Mouse (Mus musculus) neural tube, embryonic 13.5 days (tissue): ENCODE results near the gene Fzd5. TPM values are rescaled to one million over a fixed set of nuclear protein-coding genes. Genes with fewer than 3 reads are reported as not detected.

Experiments
- ATAC-seq: fragments of 200-750 bp; cut with Nextera tagmentation; 2 replicates; pipeline ENCODE4 v1.8.0; 2017; ENCODE audit warnings: low read depth, mild to moderate bottlenecking, moderate TSS enrichment, moderate library complexity
- H3K27ac ChIP-seq: fragments of 300-500 bp; sonication (generic); replicated peaks from 2 replicates; pipeline ENCODE4 v1.5.1; 2015; ENCODE audit warnings: moderate library complexity, mild to moderate bottlenecking, inconsistent platforms
- H3K27me3 ChIP-seq: fragments of 300-500 bp; sonication (generic); 2 replicates; pipeline ENCODE4 v1.6.1; 2015; ENCODE audit warnings: mild to moderate bottlenecking, inconsistent platforms
- H3K36me3 ChIP-seq: fragments of 300-500 bp; sonication (generic); 2 replicates; pipeline ENCODE4 v1.6.1; 2015; ENCODE audit warnings: mild to moderate bottlenecking, inconsistent platforms
- H3K4me1 ChIP-seq: fragments of 300-500 bp; sonication (generic); replicated peaks from 2 replicates; pipeline ENCODE4 v1.6.1; 2015; ENCODE audit warnings: inconsistent platforms
- H3K4me2 ChIP-seq: fragments of 300-500 bp; sonication (generic); 2 replicates; pipeline ENCODE4 v1.6.1; 2015; ENCODE audit warnings: inconsistent platforms, mild to moderate bottlenecking, moderate library complexity
- H3K4me3 ChIP-seq: fragments of 300-500 bp; sonication (generic); 2 replicates; pipeline ENCODE4 v1.5.1; 2015; ENCODE audit warnings: mild to moderate bottlenecking, inconsistent platforms
- H3K9ac ChIP-seq: fragments of 300-500 bp; sonication (generic); 2 replicates; pipeline ENCODE4 v1.6.1; 2015; ENCODE audit warnings: moderate library complexity, mild to moderate bottlenecking, inconsistent platforms
- H3K9me3 ChIP-seq: fragments of 300-500 bp; sonication (generic); 2 replicates; pipeline ENCODE4 v1.6.1; 2016; ENCODE audit warnings: inconsistent platforms
- WGBS: fragments of 180-500 bp; shearing (Covaris S2); methylation state at CpG from one replicate; pipeline ENCODE4 v1.1.7; 2015; 5-methylcytosine and 5-hydroxymethylcytosine counted together
- polyA plus RNA-seq: library from polyadenylated mRNA; unstranded; fragments of >200 nt; fragmentation: Nextera tagmentation; extraction: Ambion mirVana; gene quantifications from 2 replicates; pipeline ENCODE4 v1.2.1, GENCODE M21; 2015

Gene Fzd5
- polyA plus RNA-seq, 1 experiment from 2014 or later = 0.20 TPM

DNA sequence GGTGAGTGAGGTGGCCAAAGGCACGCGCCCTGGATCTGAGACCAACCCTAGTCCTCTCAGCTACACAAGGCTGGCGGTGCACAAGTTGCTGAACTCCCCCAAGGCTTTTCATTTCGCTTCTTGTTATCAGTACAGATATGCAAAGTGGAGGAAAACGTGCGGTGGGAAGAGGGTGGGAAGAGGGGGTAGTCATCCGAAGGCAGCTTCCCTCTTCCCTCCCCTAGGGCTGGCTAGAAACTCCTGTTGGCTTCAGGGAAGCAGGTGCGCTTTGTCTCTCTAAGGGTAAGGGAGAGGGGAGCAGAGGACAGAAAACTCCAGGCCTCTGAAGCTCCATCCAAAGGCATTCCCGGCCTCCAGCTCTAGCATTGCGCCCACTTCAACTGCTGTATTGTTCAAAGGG, 5.4 kb downstream of the Fzd5 start:
- Histone ChIP-seq H3K27me3 (peaks cover 64% of the 10 kb centered on the region), H3K4me1 (peaks cover 32% of the 10 kb centered on the region), H3K4me2 (no peak overlapping the region), H3K27ac (no peak overlapping the region), H3K4me3 (no peak overlapping the region), H3K9me3 (no peaks in the 10 kb centered on the region), H3K36me3 (no peaks in the 10 kb centered on the region), H3K9ac (no peak overlapping the region)
- 39% methylated on average over 10 of the region's 10 CpGs for WGBS
- no peak for ATAC-seq

DNA sequence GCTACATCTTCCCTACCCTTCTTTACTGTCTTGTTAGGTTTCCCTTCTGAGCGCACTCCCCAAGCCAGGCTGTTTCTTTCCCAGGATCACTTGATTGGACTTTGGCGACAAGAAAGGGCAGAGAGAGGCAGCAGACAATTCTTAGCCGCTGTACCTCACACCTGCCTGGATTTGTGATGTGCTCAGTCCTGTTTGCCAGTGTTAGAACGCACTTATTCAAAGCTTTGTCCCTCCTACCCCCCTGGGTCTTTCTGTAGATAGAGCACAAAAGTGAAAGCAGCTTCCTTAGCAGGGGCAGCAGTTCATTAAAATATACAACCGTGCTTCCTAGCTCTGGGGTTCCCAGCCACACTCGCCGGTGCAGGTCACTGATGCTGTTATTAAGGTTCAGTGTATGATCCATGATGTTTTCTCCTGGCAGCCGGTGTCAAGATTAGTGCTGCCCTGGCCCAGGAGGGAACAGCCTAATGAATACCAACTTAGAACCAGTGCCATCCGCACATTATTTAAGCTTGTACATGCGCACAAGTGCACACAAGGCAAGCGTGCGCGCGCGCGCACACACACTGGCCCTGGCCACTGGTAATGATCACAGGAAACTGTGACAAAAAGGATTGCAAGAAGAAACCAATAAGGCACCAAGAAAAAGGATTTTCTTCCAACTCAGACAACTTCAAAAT, 6.1 kb downstream of the Fzd5 start:
- no peak overlapping the region for H3K9ac ChIP-seq
- WGBS = 65% methylated on average over 16 of the region's 16 CpGs
- no peaks in the 10 kb centered on the region for H3K36me3 ChIP-seq
- no peak overlapping the region for H3K4me3 ChIP-seq
- ATAC-seq = no peak
- 0 out of 2 replicates have a peak overlapping the region, but pooled peaks have one; percentile 6 for H3K4me2 ChIP-seq
- H3K27me3 ChIP-seq = peaks cover 57% of the 10 kb centered on the region
- H3K4me1 ChIP-seq = peaks cover 25% of the 10 kb centered on the region
- H3K27ac ChIP-seq = no peak overlapping the region
- no peaks in the 10 kb centered on the region for H3K9me3 ChIP-seq

GRCm38 (mm10) chr1:64730046-64730445, 7.5 kb downstream of the Fzd5 start:
- 77% methylated on average over 4 of the region's 4 CpGs for WGBS

DNA sequence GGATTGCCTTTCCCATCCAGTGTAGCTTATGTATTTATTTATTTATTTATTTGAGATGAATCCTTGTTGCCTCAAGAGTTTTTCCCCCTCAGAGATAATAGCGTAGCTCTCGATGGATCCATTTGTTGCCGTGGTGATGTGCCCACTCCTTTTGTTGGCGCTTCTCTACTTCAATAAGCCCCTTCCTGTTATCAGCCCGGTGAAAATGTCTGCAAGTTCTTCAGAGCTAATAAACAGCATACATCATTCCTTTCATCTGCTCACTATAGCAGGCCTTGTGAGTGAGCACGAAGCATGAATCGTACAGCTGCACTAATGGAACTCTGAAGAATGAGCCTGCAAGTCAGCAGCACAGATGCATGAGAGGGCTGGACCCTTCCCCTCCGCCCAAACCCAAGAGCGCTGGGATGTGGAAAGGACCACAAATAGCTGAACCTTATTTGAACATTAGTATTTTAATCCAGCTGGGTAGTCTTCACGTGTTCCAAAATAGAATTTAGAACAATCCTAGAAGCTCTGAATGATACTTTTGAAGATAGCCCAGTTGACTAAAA, 16.4 kb downstream of the Fzd5 start:
- WGBS = 49% methylated on average over 10 of the region's 10 CpGs
- Histone ChIP-seq H3K4me2 (no peak overlapping the region), H3K27ac (no peak overlapping the region), H3K36me3 (peaks cover 35% of the 10 kb centered on the region), H3K9me3 (no peaks in the 10 kb centered on the region), H3K4me1 (peaks cover 9% of the 10 kb centered on the region), H3K9ac (no peak overlapping the region), H3K27me3 (no peaks in the 10 kb centered on the region), H3K4me3 (no peak overlapping the region)
- ATAC-seq = no peak; the same call in 1 of the 2 replicates

More at GRCm38 (mm10) chr1:64730046-64730445, 7.5 kb downstream of the Fzd5 start:
- Histone ChIP-seq H3K9me3 (no peaks in the 10 kb centered on the region), H3K9ac (no peak overlapping the region), H3K4me2 (no peak overlapping the region), H3K27ac (no peak overlapping the region), H3K36me3 (peaks cover 3% of the 10 kb centered on the region; the same call in 1 of the 2 replicates), H3K4me3 (no peak overlapping the region), H3K4me1 (peaks cover 13% of the 10 kb centered on the region), H3K27me3 (peaks cover 43% of the 10 kb centered on the region)
- no peak for ATAC-seq

GRCm38 (mm10) chr1:64717504-64717903, 20.0 kb downstream of the Fzd5 start:
- H3K9me3 ChIP-seq = no peaks in the 10 kb centered on the region
- H3K4me3 ChIP-seq = no peak overlapping the region
- no peaks in the 10 kb centered on the region for H3K27me3 ChIP-seq
- H3K36me3 ChIP-seq = peaks cover 39% of the 10 kb centered on the region
- no peak overlapping the region for H3K27ac ChIP-seq
- H3K4me1 ChIP-seq = peaks cover 9% of the 10 kb centered on the region
- H3K4me2 ChIP-seq = no peak overlapping the region
- no peak for ATAC-seq
- H3K9ac ChIP-seq = no peak overlapping the region

DNA sequence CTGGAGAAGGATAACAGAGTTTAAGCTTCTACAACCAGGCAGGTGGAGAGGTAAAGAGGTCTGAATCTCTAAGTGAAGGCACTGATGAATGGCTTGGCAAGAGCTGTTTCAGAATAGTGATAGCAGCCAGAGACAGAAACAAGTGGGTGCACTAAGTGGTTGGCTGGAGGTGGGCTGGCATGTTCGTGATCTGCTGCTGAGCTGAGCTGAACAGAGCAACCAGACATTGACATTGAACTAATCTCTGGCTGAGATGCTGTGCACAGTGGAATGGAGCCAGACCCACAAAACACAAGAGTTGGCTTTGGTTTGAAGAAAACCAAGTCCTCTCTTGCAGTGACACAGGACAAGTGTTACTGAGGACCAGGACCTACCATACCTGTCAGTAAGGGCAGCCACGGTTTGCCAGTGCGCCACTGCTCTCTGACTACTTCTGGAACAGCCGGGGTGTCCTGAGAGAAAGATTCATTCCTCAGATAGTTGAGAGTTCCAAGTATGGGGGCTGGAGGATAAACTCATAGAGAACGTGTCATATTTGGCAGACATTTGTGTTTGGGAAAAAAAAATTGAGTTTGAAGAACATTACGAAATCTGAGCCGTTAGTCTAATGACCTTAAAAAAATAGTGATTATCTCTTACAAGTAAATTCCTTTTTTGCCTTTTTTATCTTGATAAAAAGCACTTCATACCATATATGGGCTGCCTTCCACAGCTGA, 20.8 kb downstream of the Fzd5 start:
- Histone ChIP-seq H3K9ac (no peak overlapping the region), H3K27ac (no peak overlapping the region), H3K4me3 (no peak overlapping the region), H3K27me3 (no peaks in the 10 kb centered on the region), H3K36me3 (peaks cover 33% of the 10 kb centered on the region), H3K4me2 (no peak overlapping the region), H3K4me1 (peaks cover 9% of the 10 kb centered on the region), H3K9me3 (no peaks in the 10 kb centered on the region)
- 93% methylated on average over 7 of the region's 7 CpGs for WGBS
- no peak for ATAC-seq

- H3K4me1 ChIP-seq = no peaks in the 10 kb centered on the region; the same call in 1 of the 2 replicates
- ATAC-seq = no peak
- H3K36me3 ChIP-seq = peaks cover 32% of the 10 kb centered on the region
- H3K4me3 ChIP-seq = no peak overlapping the region
- no peaks in the 10 kb centered on the region for H3K27me3 ChIP-seq
- H3K9ac ChIP-seq = no peak overlapping the region
- H3K27ac ChIP-seq = no peak overlapping the region
- WGBS = 87% methylated on average over 2 of the region's 2 CpGs
- H3K9me3 ChIP-seq = no peaks in the 10 kb centered on the region
- H3K4me2 ChIP-seq = no peak overlapping the region
Measured at GRCm38 (mm10) chr1:64715458-64715857, 22.1 kb downstream of the Fzd5 start.

GRCm38 (mm10) chr1:64712006-64712760, 25.4 kb downstream of the Fzd5 start:
- Histone ChIP-seq H3K27ac (no peak overlapping the region), H3K36me3 (peaks cover 32% of the 10 kb centered on the region), H3K9me3 (no peaks in the 10 kb centered on the region), H3K4me1 (no peaks in the 10 kb centered on the region), H3K4me3 (no peak overlapping the region), H3K27me3 (no peaks in the 10 kb centered on the region), H3K9ac (no peak overlapping the region), H3K4me2 (no peak overlapping the region)
- 85% methylated on average over 14 of the region's 14 CpGs for WGBS
- ATAC-seq = no peak

DNA sequence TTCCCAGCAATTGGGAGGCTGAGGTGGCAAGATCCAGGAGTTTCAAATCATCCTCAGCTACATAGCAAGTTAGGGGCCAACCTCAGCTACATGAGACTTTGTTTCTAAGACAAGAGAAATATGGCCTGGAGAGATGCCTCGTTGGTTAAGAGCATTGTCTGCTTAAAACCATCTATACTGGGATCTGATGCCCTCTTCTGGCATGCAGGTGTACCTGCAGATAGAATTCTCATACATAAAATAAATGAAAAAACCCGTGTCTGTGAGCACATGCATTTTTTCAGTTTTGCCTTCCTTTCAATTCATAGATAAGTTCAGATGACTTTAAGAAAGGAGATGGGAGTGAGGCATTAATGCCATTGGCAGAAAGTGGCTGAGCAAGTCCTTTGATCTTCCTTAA, 27.7 kb downstream of the Fzd5 start:
- no peaks in the 10 kb centered on the region for H3K9me3 ChIP-seq
- peaks cover 21% of the 10 kb centered on the region for H3K36me3 ChIP-seq
- WGBS = 11% methylated on average over 2 of the region's 2 CpGs
- no peaks in the 10 kb centered on the region for H3K4me1 ChIP-seq
- ATAC-seq = no peak
- H3K27me3 ChIP-seq = no peaks in the 10 kb centered on the region
- H3K4me3 ChIP-seq = no peak overlapping the region
- H3K27ac ChIP-seq = no peak overlapping the region
- H3K9ac ChIP-seq = no peak overlapping the region
- H3K4me2 ChIP-seq = no peak overlapping the region

- no peak overlapping the region for H3K27ac ChIP-seq
- WGBS = 92% methylated on average over 2 of the region's 2 CpGs
- H3K9ac ChIP-seq = no peak overlapping the region
- peaks cover 30% of the 10 kb centered on the region for H3K36me3 ChIP-seq
- no peak for ATAC-seq
- H3K4me3 ChIP-seq = no peak overlapping the region
- no peaks in the 10 kb centered on the region for H3K9me3 ChIP-seq
- H3K27me3 ChIP-seq = no peaks in the 10 kb centered on the region
- H3K4me2 ChIP-seq = no peak overlapping the region
- no peaks in the 10 kb centered on the region for H3K4me1 ChIP-seq
Measured at GRCm38 (mm10) chr1:64706610-64707009, 30.9 kb downstream of the Fzd5 start.

DNA sequence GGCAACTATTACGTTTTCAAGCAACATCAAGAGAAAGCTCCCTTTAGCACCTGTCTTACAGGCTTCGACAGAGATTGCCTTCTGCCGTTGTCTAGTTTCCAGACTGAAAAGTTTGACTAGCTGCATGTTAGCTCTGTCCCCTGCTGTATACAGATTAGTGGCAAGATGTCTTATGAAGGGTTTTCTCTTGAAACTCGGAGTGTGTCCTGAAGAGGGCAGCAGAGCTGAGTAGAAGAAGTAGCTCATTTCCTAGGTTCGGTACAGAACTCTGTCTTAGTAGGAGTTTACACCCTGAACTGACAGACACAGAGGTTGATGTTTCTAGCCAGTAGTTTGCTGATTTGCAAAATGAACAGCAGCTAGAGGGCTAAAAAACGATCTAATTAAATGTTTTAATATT, 32.3 kb downstream of the Fzd5 start:
- Histone ChIP-seq H3K4me3 (no peak overlapping the region), H3K4me1 (no peaks in the 10 kb centered on the region), H3K9me3 (no peaks in the 10 kb centered on the region), H3K36me3 (peaks cover 34% of the 10 kb centered on the region), H3K27me3 (no peaks in the 10 kb centered on the region), H3K4me2 (no peak overlapping the region), H3K27ac (no peak overlapping the region), H3K9ac (no peak overlapping the region)
- no peak for ATAC-seq
- 47% methylated on average over 6 of the region's 6 CpGs for WGBS

DNA sequence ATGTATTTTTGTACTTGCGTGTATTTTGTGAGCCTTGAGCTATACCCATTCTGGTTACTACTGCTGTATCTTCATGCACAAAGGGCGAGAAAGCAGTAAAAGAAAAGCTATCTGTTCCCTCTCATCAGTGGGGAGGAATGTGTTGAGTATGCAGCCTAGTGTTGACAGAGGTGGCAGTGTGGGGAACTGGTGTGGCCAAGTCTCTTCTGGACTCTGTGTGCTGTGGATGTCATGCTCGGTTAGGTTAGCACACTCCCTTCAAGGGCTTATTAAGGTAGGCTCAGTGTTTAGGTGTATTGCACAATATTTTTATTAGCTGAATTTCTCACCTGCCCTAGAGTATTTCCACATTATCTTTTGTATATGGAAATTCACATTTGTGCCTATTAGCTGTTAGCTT, 35.8 kb downstream of the Fzd5 start:
- Histone ChIP-seq H3K9me3 (no peaks in the 10 kb centered on the region), H3K27ac (no peak overlapping the region), H3K4me1 (peaks cover 3% of the 10 kb centered on the region; the same call in 1 of the 2 replicates), H3K4me2 (no peak overlapping the region), H3K36me3 (peaks cover 26% of the 10 kb centered on the region), H3K4me3 (no peak overlapping the region), H3K9ac (no peak overlapping the region), H3K27me3 (no peaks in the 10 kb centered on the region)
- ATAC-seq = no peak
- WGBS = 88% methylated on average over 3 of the region's 3 CpGs
